Mouse (Mus musculus): Measurements from ENCODE around the gene Olfr887. TPM values are rescaled to one million over a fixed set of nuclear protein-coding genes. Genes with fewer than 3 reads are reported as not detected.

Gene Olfr887
- polyA plus RNA-seq (2017; shearing (Covaris generic)) = not detected

DNA sequence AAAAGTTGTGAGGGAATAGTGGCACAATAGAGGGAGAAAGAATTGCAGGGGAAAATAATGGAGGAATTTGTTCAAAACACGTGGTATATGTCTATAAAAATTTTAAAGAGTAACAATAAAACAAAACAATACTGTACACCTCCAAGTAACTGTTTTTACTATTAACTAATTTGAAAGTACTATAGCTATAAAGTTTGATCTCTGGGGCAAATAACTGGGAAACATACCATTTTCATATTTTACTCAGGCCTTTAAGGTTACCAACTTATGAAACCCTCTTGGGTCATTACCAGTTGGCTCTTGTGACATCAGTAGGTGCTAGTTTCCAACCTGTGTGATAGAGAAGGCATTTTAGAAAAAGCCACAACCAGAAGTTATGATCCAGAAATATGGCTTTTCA lies at the start of gene Olfr887:
TSS of gene Olfr887 (plus strand) at position 301 of the 400 bp plus-strand sequence.
- ATAC-seq = no peak

DNA sequence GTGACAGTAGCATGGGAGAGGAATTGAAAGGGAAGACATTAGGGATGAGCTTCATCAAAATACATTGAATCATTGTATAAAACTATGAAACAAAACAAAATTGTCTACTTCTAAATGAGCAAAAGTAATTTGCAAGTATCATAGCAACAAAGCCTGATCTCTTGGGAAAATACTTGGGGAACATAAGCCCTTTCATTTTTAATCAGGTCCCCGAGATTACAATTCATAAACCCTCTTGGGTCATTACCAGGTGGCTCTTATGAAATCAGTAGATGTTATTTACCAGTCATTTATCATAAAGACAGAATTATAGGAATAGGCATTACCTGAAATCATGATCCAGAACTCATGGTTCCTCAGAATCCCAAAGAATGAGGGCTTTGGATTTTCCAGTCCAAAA lies 37.6 kb upstream of the Olfr887 start, which contains the start of gene Olfr884:
TSS of gene Olfr884 (plus strand) at position 301 of the 400 bp plus-strand sequence.
- no peak for ATAC-seq

- no peak for ATAC-seq
Measured at GRCm38 (mm10) chr9:38061022-38061421, 22.9 kb upstream of the Olfr887 start, which contains the start of gene Olfr885. Gene Olfr885 (plus strand): TSS chr9:38061322.

DNA sequence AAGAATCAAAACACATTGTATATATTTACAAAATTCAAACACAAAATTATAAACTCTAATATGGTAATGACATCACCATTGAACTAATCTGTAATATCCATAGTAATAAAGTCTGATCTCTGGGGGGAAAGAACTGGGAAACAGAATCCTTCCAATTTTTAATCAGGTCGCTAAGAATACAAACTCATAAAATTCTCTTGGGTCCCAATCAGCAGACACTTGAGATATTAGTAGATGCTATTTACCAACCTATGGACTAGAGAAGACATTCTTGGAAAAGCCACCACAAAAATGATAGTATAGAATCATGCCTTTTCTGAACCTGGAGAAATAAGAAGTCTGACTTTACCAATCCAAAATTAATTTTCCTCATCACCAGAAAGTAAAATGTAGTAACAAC lies 24.0 kb downstream of the Olfr887 start, which contains the start of gene Olfr888:
TSS of gene Olfr888 (plus strand) at position 301 of the 400 bp plus-strand sequence.
- ATAC-seq = no peak

DNA sequence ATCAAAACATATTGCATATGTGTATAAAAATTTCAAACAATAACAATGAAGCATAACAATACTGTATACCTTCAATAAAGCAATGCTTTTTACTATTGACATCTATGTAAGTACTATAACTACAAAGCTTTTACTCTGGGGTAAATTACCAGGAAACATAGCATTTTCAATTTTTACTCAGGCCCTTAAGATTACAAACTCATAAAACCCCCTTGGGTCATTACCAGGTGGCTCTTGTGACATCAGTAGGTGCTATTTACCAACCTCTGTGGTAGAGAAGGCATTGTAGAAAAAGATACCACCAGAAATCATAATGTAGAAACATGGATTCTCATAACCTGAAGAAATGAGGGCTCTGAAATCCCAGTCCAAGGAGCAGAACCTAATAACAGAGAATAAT lies 31.0 kb downstream of the Olfr887 start, which contains the start of gene Olfr889:
TSS of gene Olfr889 (plus strand) at position 301 of the 400 bp plus-strand sequence.
- no peak for ATAC-seq

Other genes starting within 250 kb of the Olfr887 start
- gene Olfr877, start 229.8 kb upstream of the Olfr887 start, polyA plus RNA-seq (2017; shearing (Covaris generic)) = under 1 TPM in 1 of 3 experiments, not detected in 2; 0.20 TPM
- not detected for gene Olfr145, start 187.3 kb upstream of the Olfr887 start, polyA plus RNA-seq (2017; shearing (Covaris generic))
- under 1 TPM; 0.13 to 0.27 (median 0.13) TPM for gene Olfr878, start 166.2 kb upstream of the Olfr887 start, polyA plus RNA-seq (2017; shearing (Covaris generic))
- not detected for gene Olfr881, start 92.2 kb upstream of the Olfr887 start, polyA plus RNA-seq (2017; shearing (Covaris generic))
- gene Olfr883, start 58.3 kb upstream of the Olfr887 start, polyA plus RNA-seq (2017; shearing (Covaris generic)) = not detected
- not detected for gene Olfr884, start 37.5 kb upstream of the Olfr887 start, polyA plus RNA-seq (2017; shearing (Covaris generic))
- not detected for gene Olfr885, start 22.8 kb upstream of the Olfr887 start, polyA plus RNA-seq (2017; shearing (Covaris generic))
- not detected for gene Olfr888, start 24.1 kb downstream of the Olfr887 start, polyA plus RNA-seq (2017; shearing (Covaris generic))
- under 1 TPM in 2 of 3 experiments, not detected in 1; 0.09 to 0.21 TPM for gene Olfr889, start 31.1 kb downstream of the Olfr887 start, polyA plus RNA-seq (2017; shearing (Covaris generic))
- under 1 TPM in 1 of 3 experiments, not detected in 2; 0.22 TPM for gene Olfr890, start 58.4 kb downstream of the Olfr887 start, polyA plus RNA-seq (2017; shearing (Covaris generic))
- not detected for gene Olfr891, start 96.7 kb downstream of the Olfr887 start, polyA plus RNA-seq (2017; shearing (Covaris generic))
- not detected for gene Olfr893, start 124.3 kb downstream of the Olfr887 start, polyA plus RNA-seq (2017; shearing (Covaris generic))
- gene Olfr894, start 134.0 kb downstream of the Olfr887 start, polyA plus RNA-seq (2017; shearing (Covaris generic)) = not detected
- gene Olfr143, start 168.7 kb downstream of the Olfr887 start, polyA plus RNA-seq (2017; shearing (Covaris generic)) = not detected
- gene Olfr895, start 183.8 kb downstream of the Olfr887 start, polyA plus RNA-seq (2017; shearing (Covaris generic)) = not detected
- not detected for gene Olfr896-ps1, start 207.0 kb downstream of the Olfr887 start, polyA plus RNA-seq (2017; shearing (Covaris generic))
- gene Olfr25, start 245.0 kb downstream of the Olfr887 start, polyA plus RNA-seq (2017; shearing (Covaris generic)) = not detected

All from inflammation-experienced regulatory T-cells, adult 6 months (primary cell).